Mouse (Mus musculus) mesoderm, embryonic 11.5 days (tissue): ENCODE data around the gene Mrps27.

Source experiments
- DNase-seq: peaks from one replicate; pipeline ENCODE4 v3.0.0-alpha.2; 2012; ENCODE audit warnings: low read depth, low spot score

Mrps27 gene

DNA sequence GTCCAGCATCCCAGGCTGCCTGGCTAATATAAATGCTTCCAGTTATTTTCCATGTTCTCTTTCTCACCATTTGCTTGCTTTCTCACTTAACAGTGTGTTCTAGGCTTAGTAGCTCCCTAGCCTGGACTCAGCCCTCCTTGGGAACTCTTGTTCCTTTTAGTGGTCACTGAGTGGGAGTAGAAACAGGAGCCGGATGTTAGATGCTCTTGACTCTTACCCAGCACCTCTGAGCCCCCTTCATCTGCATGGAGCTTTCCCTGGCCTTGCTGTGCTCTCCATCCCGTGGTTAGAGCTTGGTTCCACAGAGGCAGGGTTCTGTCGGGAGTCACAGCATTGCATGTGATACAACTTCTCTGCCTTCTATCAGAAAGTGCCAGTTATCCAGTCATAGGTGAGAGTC lies 7.0 kb downstream of the Mrps27 start:
- DNase-seq, result no peak

DNA sequence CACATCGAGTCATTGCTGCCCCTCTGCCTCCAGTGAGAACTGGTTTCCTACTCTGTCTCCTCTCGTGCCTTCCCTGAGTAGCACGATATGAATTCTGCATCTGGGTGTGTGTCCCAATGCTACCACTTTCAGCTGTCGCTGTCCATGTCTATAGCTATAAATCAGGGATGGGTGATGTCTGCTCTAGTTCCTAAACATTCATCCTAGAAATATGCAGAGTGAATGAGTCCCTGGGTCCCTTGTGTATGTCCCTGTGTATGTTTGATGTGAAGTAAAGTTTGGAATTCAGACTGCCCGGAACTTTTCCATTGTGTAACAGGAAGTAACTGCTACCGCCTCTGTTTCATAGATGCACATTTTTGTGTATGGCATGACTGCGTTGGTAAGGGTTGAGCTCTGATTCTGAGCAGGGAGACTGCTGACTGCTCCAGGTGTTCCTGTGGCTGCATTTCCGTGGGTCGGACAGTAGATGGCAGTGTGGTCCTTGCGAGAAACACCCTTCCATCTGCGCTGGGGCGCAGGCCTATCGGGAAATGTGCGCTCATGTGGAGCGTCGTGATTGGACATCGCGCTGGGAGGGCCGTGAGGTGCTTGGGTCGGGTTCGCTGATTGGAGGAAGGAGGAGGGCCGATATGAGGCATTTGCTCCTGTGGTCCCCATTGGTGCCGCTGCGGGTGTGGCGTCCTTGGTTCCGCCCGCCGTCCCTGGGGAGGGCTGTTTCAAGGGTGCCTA lies 8.3 kb downstream of the Mrps27 start:
- DNase-seq, result peak; percentile 99

DNA sequence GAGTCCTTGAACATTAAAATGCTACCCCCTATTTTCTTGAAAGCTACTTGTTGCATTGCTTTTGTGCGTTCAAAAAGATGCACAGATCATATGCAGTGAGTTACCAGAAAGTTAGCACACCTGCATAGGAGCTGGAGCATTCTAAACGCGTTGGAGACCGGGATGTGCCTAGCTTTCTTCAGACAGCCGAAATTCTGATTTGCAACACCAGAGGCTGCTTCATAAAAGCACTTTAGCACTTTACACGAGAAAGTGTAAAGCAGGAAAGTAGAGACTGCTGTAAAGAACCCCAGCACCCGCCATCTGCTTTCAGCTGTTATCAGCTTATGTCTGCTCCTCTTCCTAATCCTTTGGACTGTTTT lies 8.9 kb downstream of the Mrps27 start:
- no peak for DNase-seq

DNA sequence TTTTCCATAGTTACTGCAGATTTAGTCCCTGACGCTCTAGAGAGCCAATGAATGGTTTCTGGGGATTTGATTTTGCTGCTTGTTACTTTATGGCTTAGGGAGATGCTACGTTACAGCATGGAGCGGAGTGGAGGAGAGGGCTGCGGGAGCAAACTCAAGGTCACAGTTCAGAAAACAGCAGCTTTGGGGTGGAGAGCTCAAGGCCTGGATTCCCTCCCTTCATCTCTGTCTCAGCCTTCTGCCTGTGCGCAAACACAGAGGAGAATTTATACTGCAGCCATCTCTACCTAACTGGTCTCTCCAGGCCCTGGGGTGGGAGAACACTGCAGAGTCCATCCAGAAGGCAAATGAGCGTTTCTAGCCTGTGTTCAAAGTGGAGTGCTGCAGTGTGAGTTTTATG lies 10.5 kb downstream of the Mrps27 start:
- no peak for DNase-seq

DNA sequence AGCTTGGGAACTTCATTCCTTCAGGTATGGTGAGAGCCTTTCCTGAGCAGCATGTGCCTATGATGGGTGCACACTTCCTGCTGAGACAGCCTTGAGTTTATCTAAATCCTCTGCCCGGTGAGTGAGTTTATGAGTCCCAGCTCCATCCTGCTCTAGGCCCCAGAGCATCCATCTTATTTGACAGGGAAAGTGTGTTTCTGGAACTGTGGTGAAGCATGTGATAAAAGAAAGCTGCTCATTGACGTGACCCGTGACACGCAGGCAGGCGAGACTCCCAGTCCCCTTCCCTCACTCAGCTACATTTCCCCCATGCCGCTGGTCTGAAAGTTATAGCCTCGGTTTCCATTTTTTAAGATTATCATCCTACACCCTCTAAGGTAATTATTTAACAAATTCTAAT lies 11.3 kb downstream of the Mrps27 start:
- DNase-seq, result peak; percentile 55

DNA sequence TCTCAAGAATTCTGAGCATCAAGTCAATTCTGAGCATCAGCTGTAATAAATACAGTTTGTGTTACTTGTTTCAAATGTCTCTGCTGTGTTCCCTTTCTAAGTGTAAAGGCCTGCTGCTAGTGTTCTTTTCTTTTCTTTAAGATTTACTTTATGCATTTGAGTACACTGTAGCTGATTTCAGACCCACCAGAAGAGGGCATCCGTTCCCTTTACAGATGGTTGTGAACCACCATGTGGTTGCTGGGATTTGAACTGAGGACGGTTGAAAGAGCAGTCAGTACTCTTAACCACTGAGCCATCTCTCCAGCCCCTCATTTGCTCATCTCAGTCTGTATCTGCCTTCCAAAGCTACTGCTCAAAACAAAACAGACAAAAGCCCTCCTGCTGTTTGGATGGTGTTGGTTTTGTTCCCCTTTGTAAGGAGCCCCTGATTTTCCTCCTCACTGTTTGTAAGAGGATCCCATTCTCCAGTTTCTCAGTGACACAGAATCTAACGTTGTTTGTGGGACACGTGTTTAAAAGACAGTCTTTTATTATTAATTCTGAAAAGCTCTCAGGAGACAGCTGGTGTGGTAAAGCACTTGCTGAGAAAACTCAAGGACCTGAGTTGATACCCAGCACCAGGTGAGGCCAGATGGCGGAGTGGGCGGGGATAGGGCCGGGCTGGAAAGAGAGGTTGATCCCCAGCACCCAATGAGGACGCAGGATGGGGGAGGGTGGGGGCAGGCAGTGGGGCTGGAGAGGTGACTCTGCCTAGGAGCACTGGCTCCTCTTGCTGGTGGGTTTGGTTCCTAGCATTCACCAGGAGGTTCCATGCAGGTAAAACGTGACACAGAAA lies 12.1 kb downstream of the Mrps27 start:
- no peak for DNase-seq

DNA sequence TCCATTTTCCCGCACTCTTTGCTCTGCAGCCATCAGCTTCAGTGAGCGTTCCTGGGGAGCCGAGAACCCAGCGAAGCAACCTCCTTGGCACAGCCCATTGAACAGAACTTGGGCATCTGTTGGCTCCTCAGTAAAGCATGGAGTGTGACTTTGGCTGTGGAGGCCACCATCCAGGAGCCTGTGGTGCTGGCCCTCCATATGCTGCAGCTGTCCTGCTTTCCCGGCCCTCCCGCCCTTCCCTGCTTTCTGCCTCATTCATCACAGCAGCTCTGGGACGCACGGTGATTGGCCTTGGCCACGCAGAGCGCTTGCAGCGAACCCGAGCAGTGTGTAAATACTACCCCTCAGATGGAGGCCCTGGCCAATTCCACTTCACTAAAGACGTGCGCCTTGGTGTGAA lies 14.3 kb downstream of the Mrps27 start:
- DNase-seq, result peak; percentile 49

DNA sequence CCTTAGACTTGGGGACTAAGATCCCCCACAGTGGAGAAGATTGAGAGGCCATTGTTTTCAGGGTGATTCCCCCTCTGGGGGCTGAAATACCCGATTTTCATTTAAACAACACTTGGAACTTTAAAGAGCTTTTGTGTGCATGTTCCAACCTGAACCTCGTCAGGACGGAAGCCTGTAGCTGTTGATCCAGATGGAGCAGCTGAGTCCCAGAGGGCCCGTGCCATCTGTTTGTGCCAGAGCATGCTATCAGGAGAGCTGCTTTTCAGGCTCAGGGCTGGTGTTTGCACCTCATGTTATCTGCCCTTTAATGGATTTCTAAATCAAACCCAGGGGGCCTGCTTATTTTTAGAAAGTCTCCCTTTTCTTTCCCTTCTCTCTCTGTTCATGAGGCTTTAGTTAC lies 19.3 kb downstream of the Mrps27 start:
- no peak for DNase-seq

DNA sequence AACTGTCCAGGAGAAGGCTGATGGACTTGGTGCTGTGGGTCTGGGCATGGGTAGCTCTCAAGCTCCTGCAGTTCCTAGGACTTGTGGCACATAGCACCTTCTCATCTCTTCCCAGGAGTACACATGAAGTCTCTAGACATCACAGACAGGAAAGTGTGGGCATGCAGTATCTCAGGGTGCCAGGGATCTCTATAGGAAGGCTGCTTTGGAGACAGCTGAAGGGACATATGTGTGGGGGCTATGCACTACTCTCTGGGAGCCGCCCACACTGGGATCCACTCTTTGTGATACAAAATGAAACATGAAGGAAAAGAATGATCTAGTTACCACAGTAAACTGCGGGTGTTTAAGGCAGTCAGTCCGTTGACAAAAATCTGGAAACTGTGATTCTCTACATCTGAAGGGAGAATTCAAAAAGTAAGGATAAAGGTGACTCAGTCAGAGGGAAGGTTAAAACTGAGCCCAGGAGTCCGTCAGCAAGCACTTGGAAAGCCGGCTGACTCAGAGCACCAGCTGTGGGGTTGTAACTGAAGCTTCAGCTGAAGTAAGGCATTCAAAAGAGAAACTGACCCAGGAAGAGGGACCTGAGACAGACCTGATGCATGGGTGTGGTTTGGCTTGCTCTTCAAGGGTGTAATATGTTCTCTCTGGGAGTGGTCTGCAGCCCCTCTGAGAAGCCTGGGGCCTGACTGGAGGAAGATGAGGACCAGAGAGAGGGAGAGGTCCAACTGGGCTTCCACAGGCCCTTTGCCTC lies 22.0 kb downstream of the Mrps27 start:
- no peak for DNase-seq

DNA sequence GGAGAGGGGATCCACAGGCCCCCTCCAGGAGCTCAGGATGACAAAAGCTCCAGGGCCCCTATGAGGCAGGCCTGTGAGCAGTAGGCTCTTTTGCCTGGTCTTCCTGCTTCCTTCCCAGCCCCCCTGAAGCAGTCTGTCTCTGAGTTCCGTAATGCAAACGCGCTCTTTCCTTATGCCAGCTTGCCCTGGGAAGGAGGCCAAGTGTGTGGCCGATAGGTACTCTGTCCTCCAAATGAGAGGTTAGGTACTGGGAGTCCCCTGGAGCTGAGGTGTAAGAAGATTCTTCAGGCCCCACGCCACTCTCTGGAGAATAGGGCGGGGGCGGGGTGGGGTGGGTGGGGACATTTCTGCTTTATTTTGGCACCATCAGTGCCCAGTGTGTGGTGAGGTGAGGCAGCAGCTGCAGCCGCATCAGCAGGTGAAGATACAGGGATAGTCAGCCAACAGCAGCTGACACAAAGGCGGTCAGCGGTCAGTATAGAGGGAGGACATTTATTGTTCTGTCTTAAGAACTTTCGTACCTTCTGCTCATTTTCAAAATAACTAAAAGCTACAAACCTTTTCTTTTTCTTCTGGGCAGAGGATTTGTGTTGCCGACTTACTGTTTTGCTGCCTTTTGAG lies 23.1 kb downstream of the Mrps27 start:
- no peak for DNase-seq

DNA sequence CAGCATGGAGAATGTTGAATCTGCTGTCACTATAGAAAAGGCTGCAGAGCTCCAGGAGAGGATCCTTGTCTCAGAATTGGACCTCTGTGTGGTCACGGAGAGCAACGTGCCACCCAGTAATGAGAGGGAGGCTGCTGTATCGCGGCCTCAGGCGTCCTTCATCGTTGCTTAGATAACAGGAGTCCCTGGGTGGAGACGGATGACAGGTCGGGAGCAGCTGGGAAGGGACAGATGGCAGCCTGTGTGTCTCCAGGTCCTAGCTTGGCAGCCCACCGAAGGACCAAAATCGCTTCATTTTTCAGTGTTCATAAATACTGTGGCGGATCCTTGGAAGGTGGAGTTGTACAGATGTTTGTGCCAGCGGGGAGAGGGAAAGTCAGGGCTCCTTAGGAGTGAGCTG lies 24.5 kb downstream of the Mrps27 start:
- DNase-seq, result peak; percentile 23

DNA sequence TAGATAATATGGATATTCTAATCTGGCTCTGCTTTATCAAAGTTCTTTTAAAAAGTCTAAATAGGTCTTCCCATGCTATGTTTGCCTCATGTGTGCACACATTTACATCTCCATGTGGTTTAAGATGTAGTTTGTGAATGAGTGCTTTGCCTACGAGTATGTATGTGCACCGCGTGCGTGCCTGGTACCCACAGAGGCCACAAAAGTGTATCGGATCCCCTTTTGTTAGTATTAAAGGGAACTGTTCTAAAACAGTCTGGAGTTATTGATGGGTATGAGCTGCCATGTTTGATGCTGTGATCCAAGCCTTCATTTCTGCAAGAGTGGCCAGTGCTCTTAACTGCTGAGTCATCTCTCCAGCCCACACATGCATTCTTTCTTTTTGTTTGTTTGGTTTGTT lies 26.7 kb downstream of the Mrps27 start:
- no peak for DNase-seq

DNA sequence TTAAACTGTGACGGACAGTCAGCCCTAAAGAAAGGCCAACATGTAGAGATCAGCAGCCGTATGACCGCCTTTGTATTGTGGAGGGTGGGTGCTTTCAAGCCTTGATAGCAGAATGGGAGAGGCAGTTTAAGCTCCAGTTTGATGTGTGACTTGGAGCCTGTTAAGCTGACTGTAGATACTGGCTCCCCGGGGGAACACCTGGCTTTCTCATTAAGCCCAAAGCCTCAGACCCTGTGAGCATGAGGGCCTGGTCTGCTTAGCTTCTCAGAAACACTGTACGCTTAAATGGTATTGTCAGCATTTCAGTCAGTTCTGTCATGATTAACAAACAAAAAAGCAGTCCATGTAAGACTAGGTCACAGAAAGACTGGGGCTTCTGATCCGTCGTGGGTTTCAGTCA lies 29.1 kb downstream of the Mrps27 start:
- peak; percentile 74 for DNase-seq

DNA sequence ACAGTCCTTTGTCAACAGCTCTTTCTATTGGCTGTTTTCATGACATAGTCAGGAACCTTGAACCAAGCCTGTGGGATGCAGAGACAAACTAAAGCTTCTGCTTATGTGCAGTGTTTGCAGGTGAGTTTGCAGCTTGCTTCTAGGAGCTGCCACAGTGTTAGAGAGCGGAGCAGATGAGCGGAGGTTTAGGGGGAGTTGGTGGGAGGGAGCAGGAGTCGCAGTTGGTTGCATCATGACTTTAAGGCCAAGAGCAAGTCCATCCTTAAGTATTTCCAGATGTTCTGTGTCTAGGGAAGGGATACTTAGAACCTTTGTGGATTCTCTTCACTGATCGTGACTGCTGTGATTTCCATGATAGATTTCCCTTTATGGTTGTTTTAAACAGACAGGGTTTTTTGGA lies 29.6 kb downstream of the Mrps27 start:
- DNase-seq, result peak; percentile 66

DNA sequence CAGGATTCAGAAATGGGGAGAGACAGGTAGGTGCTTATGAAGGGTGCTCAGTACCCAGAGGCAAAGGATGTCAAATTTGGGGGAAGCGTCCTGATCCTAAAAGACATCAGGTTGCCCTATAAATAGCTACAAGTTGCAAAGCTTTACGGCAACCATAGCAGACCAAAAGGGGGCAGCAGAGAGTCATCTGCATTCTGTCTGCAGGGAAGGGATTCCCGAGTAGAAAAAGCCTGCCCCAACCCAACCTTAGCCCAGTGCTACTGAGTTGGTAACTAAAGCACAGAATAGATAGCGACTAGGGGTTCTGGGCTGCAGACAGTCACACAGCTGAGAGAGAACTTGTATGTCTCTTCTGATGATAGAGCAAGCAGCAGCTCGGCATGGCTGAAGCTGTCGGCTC lies 31.0 kb downstream of the Mrps27 start:
- DNase-seq, result peak; percentile 87

DNA sequence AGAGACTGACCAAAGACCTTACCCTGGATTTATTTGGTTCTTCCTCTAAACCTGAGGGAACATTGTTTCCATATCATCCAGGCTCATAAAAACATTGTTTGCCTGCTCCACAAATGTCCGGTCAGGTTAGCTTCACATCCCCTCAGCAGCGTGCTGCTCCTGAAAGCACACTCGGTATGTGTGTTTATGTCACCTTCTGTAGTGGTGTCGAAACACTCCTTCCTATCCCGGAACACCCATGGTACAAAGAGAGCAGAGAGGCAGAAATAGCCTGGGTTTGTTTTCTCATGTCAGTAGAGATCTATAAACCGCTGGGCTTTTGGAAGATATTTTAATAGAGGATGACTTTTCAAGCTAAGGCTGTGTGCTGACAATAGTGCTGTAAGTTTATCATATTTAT lies 32.5 kb downstream of the Mrps27 start:
- no peak for DNase-seq

DNA sequence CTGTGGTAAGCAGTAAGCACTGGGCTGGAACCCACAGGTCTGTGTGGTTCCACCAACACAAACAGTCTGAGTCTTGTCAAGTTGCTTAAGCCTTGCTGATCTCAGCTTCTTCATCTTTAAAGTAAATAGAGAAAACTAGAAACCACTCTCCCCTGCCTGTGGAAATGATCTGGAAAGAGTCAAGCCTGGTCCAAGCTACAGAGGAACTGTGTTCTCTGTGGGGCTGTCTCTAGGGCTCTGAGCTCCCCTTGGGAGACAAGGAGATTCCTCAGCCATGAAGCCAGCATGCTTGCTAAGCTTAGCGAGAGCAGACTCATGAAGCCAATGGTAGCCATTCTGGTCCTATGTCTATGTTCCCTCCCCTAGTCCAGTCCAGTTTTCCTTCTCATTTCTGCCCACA lies 33.6 kb downstream of the Mrps27 start:
- DNase-seq, result no peak

DNA sequence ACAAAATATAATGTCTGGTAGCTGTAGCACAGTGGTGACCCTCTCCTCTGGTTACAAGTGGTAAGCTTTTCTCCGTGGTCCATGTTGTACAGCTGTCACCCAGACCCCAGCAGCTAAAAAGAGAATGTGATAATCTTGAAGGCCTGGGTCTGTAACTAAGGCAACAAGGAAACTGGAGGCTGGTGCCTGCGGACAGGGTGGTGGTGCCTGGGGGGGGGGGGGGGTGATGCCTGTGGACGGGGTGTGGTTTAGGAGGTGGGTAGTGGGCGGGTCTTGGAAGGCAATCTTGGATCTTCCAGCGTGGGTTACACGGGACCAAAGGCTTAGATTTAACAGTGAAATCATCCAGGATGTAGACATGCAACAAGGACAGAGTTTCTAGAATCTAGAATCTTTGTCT lies 37.8 kb downstream of the Mrps27 start:
- DNase-seq, result no peak

DNA sequence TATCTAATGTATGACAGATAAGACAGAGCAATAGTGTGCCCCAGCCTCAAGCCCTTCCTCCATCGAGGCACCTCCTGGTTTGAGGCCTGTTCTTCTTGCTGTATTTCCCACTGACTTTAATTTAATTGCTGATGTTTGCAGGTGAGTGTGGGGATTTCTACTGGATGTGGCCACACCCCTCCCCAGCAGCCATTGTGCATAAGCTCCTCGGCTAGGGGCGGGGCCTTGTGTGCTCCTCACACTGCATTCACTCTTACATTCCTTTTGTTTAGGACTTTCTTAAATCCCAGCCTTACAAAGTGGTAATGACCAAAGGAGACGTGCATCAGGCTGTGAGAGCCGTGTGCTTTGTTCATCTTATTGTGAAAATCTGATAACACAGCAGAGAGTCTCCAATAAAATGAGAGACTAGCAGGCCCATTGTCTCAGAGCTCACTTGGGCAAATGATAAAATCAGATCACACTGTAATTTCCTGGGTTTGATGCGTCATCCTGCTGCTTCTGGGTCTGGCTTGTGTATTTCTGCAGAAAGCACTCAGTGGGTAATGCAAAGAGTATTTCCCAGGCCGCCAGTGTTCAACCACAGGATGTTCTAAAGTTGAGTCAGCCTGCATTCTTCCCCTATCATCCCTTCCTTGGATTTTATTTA lies 40.1 kb downstream of the Mrps27 start:
- DNase-seq, result no peak

DNA sequence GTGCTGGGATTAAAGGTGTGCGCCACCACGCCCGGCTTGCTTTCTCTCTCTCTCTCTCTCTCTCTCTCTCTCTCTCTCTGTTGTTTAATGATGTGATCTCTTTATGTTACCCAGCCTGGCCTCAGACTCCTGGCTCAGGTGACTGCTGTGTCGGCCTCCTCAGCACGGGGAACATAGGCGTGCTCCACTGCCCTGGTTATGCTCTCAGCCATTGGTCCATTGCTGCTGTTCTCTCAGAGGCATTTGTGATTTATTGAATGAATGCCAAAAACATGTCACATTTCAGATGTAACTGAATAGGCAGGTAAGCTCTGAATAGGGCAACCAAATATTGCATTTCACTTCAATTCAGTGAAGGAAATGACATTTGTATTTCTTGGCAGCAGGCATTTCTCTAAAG lies 41.3 kb downstream of the Mrps27 start:
- DNase-seq, result no peak

DNA sequence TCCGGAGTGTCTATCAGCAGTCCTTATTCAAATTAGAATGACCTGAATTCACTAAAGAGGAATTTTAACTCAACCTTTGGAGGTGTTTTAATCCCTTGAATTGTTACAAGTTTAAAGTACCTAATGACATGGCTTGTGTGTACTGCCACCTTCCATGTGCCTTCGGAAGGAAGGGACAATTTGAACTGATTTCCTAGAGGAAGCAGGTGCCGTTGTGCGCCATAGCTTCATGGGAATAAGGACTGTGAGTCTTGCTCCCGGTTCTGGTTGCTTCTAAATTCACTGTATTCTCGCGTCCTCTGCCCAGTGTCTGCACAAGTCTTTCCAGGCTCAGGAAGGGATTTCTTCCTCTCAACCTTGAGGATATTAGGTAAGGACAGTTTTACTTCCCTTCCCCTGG lies 41.8 kb downstream of the Mrps27 start:
- DNase-seq, result no peak
